Mouse (Mus musculus): ENCODE data around the gene B230219D22Rik.

Gene B230219D22Rik

DNA sequence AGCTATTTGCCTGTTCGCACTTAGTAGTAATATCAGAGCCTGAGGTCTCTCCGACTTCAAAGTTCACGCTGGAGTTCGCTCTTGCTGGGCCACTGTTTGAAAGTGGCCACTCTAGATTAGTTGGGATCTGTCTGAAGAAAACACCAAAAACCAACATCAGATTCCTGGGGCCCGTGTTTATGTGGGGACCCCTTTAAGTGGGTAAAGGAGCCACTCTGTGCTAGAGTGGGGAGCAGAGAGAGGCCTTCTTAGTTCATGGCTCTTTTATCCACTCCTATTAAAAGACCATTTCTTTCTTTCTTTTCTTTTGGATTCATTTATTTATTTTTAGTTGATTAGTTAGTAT, 22.2 kb downstream of the B230219D22Rik start:
- no peak for TF ChIP-seq GATA4 (IDR thresholded peaks at IDR 0.05; ENCODE audit: insufficient replicate concordance, low read length)

GRCm38 (mm10) chr13:55715908-55716510, 23.1 kb downstream of the B230219D22Rik start:
- no peak for TF ChIP-seq GATA4 (IDR thresholded peaks at IDR 0.05; ENCODE audit: insufficient replicate concordance, low read length)

DNA sequence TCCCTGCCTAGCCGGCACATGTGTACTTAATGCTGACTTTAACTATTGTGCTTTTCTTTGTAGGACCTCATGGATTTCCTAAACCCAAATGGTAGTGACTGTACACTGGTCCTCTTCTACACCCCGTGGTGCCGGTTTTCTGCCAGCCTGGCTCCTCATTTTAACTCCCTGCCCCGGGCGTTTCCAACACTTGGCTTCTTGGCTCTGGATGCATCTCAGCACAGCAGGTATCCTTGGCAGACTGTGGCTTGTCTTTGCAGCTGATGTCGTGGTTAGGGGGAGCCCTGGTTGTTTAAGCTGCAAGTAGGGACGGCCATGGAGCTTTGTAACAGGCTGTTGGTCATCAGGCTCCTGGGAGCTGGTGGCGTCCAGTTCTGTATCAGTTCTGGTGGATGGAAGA, 28.6 kb downstream of the B230219D22Rik start:
- no peak for TF ChIP-seq GATA4 (IDR thresholded peaks at IDR 0.05; ENCODE audit: insufficient replicate concordance, low read length)

DNA sequence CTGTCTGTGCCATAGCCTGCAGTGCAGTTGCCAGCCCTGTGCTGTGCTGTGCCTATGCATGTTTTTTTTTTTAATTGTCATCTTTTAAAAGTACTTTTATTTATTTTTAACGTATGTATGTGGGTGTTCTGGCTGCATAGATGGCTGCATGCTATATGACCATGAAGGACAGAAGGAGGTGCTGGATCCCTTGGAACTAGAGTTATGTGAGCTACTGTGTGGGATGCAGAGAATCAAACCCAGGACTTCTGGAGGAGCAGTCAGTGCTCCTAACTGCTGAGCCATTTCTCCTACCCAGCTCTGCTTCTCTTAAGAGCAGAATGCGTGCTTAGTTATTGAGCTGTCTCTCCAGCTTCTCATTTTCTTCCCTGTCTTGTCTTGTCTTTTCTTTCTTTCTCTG, 29.1 kb downstream of the B230219D22Rik start:
- no peak for TF ChIP-seq GATA4 (IDR thresholded peaks at IDR 0.05; ENCODE audit: insufficient replicate concordance, low read length)

- TF ChIP-seq GATA4 (IDR thresholded peaks at IDR 0.05; ENCODE audit: insufficient replicate concordance, low read length), result no peak
Observed at GRCm38 (mm10) chr13:55726598-55727119, 33.7 kb downstream of the B230219D22Rik start.

DNA sequence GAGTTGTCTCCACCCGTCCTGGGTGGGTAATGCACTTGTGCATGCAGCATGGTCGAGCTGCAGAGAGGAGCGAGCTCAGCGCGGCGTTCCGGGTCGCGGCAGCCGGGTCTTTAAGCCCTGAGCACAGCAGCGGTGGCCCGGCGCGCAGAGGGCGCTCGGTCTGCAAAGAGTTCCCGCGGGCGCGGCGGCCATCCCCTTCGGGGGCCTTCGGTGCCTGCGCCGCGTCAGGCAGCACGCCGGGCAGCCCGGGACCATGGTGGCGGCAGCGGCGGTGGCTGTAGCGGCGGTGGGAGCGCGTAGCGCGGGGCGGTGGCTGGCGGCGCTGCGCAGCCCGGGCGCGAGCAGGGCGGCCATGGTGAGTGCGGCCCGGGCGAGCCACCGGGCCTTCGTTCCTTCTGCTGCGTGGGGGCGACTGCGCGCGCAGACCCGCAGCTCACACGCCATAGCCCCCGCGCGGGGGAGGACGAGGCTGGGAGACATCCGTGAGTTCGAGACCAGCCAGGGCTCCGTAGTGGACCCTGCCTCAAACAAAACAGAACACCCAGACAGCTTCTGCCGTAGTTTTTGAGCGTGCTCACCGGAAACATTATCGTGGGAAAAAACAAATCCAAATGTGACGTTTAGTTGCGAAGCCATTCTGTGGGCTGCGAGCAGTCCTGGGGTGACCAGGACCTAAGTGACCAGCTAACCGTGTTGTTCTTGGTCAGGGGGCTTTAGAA, 34.4 kb downstream of the B230219D22Rik start, which contains the start of gene Pcbd2:
Gene Pcbd2, plus strand, starts transcription at position 249 of the 719 bp plus-strand sequence.
- no peak; the same call in 1 of the 2 replicates for TF ChIP-seq GATA4 (IDR thresholded peaks at IDR 0.05; ENCODE audit: insufficient replicate concordance, low read length)

DNA sequence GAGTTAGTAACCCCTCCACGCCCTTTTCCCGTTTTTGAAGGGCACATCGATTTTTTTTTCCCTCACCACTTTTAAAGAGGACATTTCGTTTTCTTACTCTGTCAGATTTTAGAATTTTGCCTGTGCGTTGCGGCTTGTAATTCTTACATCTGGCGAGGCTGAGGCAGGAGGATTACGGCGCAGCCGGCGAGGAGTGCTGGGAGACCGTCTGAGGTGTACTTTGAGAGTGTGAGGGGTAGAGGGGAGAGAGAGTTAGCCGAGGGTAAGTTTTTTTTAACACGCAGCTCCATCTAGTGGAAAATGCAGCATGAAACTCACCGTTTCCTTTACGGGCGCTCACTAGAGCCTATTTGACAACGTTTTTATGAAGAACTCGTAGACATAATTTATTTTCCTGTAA, 34.9 kb downstream of the B230219D22Rik start:
- no peak for TF ChIP-seq GATA4 (IDR thresholded peaks at IDR 0.05; ENCODE audit: insufficient replicate concordance, low read length)

DNA sequence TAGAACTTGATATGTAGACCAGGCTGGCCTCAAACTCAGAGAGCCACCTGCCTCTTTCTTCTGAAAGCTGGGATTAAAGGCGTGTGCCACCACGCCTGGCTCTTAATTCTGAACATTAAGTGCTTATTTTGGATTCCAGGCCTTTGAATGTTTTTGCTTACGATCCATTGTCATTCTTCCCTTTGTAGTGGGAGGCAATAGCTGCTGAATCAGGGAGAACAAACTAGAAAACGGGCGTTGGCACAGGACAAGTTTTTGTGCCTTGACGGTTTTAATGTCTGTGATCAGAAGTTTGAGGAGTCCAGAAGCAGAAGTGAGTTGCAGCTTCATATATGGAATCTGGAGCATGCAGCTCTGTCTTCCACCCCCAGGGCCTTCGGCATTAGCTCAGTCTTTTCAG, 37.8 kb downstream of the B230219D22Rik start:
- TF ChIP-seq GATA4 (IDR thresholded peaks at IDR 0.05; ENCODE audit: insufficient replicate concordance, low read length), result no peak

- no peak for TF ChIP-seq GATA4 (IDR thresholded peaks at IDR 0.05; ENCODE audit: insufficient replicate concordance, low read length)
Observed at GRCm38 (mm10) chr13:55732121-55732520, 39.2 kb downstream of the B230219D22Rik start.

GRCm38 (mm10) chr13:55733628-55734502, 40.9 kb downstream of the B230219D22Rik start:
- no peak for TF ChIP-seq GATA4 (IDR thresholded peaks at IDR 0.05; ENCODE audit: insufficient replicate concordance, low read length)

DNA sequence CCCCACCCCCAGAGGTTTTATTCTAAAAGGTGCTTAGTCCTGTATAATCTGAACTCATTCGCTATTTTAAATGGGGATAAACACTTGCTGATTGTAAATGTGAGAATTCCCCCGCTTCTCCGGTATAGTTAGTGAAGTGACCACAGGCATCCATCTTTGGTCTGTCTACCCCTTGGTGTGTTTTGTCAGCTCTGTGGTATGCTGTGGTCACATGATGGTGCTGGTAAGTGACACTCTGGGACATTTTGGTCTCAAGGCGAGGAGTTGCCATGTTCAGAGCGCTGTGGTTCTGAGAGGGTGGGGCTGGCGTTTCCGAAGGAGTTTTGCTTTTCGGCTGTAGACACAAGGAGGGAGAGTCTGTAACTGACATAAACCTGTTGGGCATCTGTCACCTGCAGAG, 45.0 kb downstream of the B230219D22Rik start:
- TF ChIP-seq GATA4 (IDR thresholded peaks at IDR 0.05; ENCODE audit: insufficient replicate concordance, low read length), result no peak

- no peak for TF ChIP-seq GATA4 (IDR thresholded peaks at IDR 0.05; ENCODE audit: insufficient replicate concordance, low read length)
Observed at GRCm38 (mm10) chr13:55742306-55742705, 49.4 kb downstream of the B230219D22Rik start.
